Comparison of ENCODE assay signal across 20 mouse cellular contexts in genomic region chr12:47263408-47263807, GRCm38 (mm10).
DNase-seq lines count a peak whose midpoint lies in the region; ATAC-seq lines count a peak whose summit lies in the region.
"Had no signal": no experiment of that assay in that cellular context is flagged by ENCODE, and none has a peak within 500 bp of the region (broad histone marks: within the 10 kb centered on the region; RNA-seq: fewer than 3 reads in every experiment).

No protein-coding gene starts in this region.

- H3K9ac ChIP-seq in forebrain, embryonic 12.5 days, result no peak overlapping the region
- no peak overlapping the region for H3K9ac ChIP-seq in forebrain, embryonic 16.5 days (replicated peaks; ENCODE audit: low read depth, low read length)
- no peak overlapping the region for H3K9ac ChIP-seq in neural tube, embryonic 13.5 days
- no peak overlapping the region for H3K9ac ChIP-seq in hindbrain, embryonic 16.5 days (ENCODE audit: low read depth, low read length)
- H3K9ac ChIP-seq: limb, embryonic 12.5 days; liver, embryonic 14.5 days; neural tube, embryonic 15.5 days had no signal

- H3K4me2 ChIP-seq in forebrain, embryonic 12.5 days, result no peak overlapping the region
- H3K4me2 ChIP-seq in forebrain, embryonic 16.5 days (ENCODE audit: low read length), result no peak overlapping the region
- H3K4me2 ChIP-seq in neural tube, embryonic 13.5 days, result no peak overlapping the region
- no peak overlapping the region for H3K4me2 ChIP-seq in hindbrain, embryonic 16.5 days (ENCODE audit: low read length)
- H3K4me2 ChIP-seq: limb, embryonic 12.5 days; neural tube, embryonic 15.5 days had no signal

- no peaks in the 10 kb centered on the region for H3K9me3 ChIP-seq in forebrain, embryonic 12.5 days
- H3K9me3 ChIP-seq in forebrain, embryonic 16.5 days (ENCODE audit: control insufficient read depth, low read length), result no peaks in the 10 kb centered on the region
- H3K9me3 ChIP-seq in neural tube, embryonic 13.5 days, result no peaks in the 10 kb centered on the region
- H3K9me3 ChIP-seq in hindbrain, embryonic 16.5 days (ENCODE audit: control insufficient read depth, low read length), result no peaks in the 10 kb centered on the region
- H3K9me3 ChIP-seq: limb, embryonic 12.5 days; neural tube, embryonic 15.5 days had no signal

- H3K27ac ChIP-seq in forebrain, embryonic 12.5 days, result no peak overlapping the region
- no peak overlapping the region for H3K27ac ChIP-seq in forebrain, embryonic 16.5 days (ENCODE audit: low read length)
- H3K27ac ChIP-seq in neural tube, embryonic 13.5 days (replicated peaks), result 0 out of 2 replicates have a peak overlapping the region, but pooled peaks have one; percentile 0
- H3K27ac ChIP-seq in hindbrain, embryonic 16.5 days (ENCODE audit: low read depth, low read length), result no peak overlapping the region
- H3K27ac ChIP-seq: limb, embryonic 12.5 days; liver, embryonic 14.5 days; neural tube, embryonic 15.5 days had no signal

- DNase-seq in neural tube, embryonic 10.5 days (ENCODE audit: extremely low spot score, low spot score), result no peak
- no peak for DNase-seq in heart, adult 18-20 months
- DNase-seq: adrenal gland, postnatal 14 days; B cell, adult 2 months; cerebellum, adult 2 months; kidney, adult 18-20 months; kidney, postnatal 14 days; right cerebral cortex, adult 18-20 months; thymus, postnatal 4 days had no signal

- no peaks in the 10 kb centered on the region for H3K36me3 ChIP-seq in forebrain, embryonic 12.5 days (replicated peaks)
- no peaks in the 10 kb centered on the region for H3K36me3 ChIP-seq in forebrain, embryonic 16.5 days (ENCODE audit: control insufficient read depth, insufficient read depth)
- H3K36me3 ChIP-seq in neural tube, embryonic 13.5 days, result no peaks in the 10 kb centered on the region
- H3K36me3 ChIP-seq in hindbrain, embryonic 16.5 days (ENCODE audit: control insufficient read depth, insufficient read depth, low read length), result no peaks in the 10 kb centered on the region
- H3K36me3 ChIP-seq: limb, embryonic 12.5 days; neural tube, embryonic 15.5 days had no signal

- WGBS in forebrain, embryonic 12.5 days, result 8% methylated on average over 1 of the region's 1 CpGs
- 9% methylated on average over 1 of the region's 1 CpGs for WGBS in forebrain, embryonic 16.5 days
- 55% methylated on average over 1 of the region's 1 CpGs for WGBS in neural tube, embryonic 13.5 days
- 35% methylated on average over 1 of the region's 1 CpGs for WGBS in hindbrain, embryonic 16.5 days

- H3K4me1 ChIP-seq in forebrain, embryonic 12.5 days, result no peaks in the 10 kb centered on the region
- no peaks in the 10 kb centered on the region for H3K4me1 ChIP-seq in forebrain, embryonic 16.5 days (replicated peaks; ENCODE audit: control insufficient read depth, insufficient read depth, low read length)
- H3K4me1 ChIP-seq in neural tube, embryonic 13.5 days (replicated peaks), result 0 out of 2 replicates have a peak, but pooled peaks cover 3% of the 10 kb centered on the region
- H3K4me1 ChIP-seq in hindbrain, embryonic 16.5 days (ENCODE audit: control insufficient read depth, insufficient read depth, low read depth, low read length), result no peaks in the 10 kb centered on the region
- H3K4me1 ChIP-seq: limb, embryonic 12.5 days; neural tube, embryonic 15.5 days had no signal

- no peak overlapping the region for H3K4me3 ChIP-seq in forebrain, embryonic 12.5 days (replicated peaks)
- H3K4me3 ChIP-seq in forebrain, embryonic 16.5 days (replicated peaks; ENCODE audit: low read length), result no peak overlapping the region
- H3K4me3 ChIP-seq in neural tube, embryonic 13.5 days, result no peak overlapping the region
- no peak overlapping the region for H3K4me3 ChIP-seq in hindbrain, embryonic 16.5 days (ENCODE audit: low read length)
- H3K4me3 ChIP-seq: limb, embryonic 12.5 days; neural tube, embryonic 15.5 days had no signal

- 0 out of 2 replicates have a peak, but pooled peaks have one; percentile 39 for ATAC-seq in forebrain, embryonic 12.5 days (ENCODE audit: low FRiP score)
- no peak for ATAC-seq in forebrain, embryonic 16.5 days
- ATAC-seq in neural tube, embryonic 13.5 days (ENCODE audit: low read depth), result no peak
- peak; percentile 58 for ATAC-seq in hindbrain, embryonic 16.5 days
- no peak for ATAC-seq in megakaryocyte-erythroid progenitor cell, adult 5-6 weeks (replicated peaks; ENCODE audit: low FRiP score, low TSS enrichment, poor library complexity, severe bottlenecking)
- ATAC-seq: activated CD4-positive, CD25-positive, alpha-beta regulatory T cell, adult 4 months; lung, postnatal 0 days; Patski had no signal

- no peaks in the 10 kb centered on the region for H3K27me3 ChIP-seq in forebrain, embryonic 12.5 days
- no peaks in the 10 kb centered on the region for H3K27me3 ChIP-seq in forebrain, embryonic 16.5 days (replicated peaks; ENCODE audit: control insufficient read depth, insufficient read depth, low read length)
- no peaks in the 10 kb centered on the region for H3K27me3 ChIP-seq in neural tube, embryonic 13.5 days
- no peaks in the 10 kb centered on the region for H3K27me3 ChIP-seq in hindbrain, embryonic 16.5 days (replicated peaks; ENCODE audit: control insufficient read depth, insufficient read depth, low read length)
- H3K27me3 ChIP-seq: limb, embryonic 12.5 days; neural tube, embryonic 15.5 days had no signal

Comparison
In these comparisons a context has a peak if more than half of its experiments do, and no peak if none do; other contexts are left out.
1. ATAC-seq: peak in forebrain, embryonic 12.5 days (single experiment) and hindbrain, embryonic 16.5 days (single experiment); none in forebrain, embryonic 16.5 days (single experiment), neural tube, embryonic 13.5 days (single experiment) and megakaryocyte-erythroid progenitor cell, adult 5-6 weeks (single experiment).